Mouse (Mus musculus): Measurements from ENCODE around the gene Fetub.

DNA sequence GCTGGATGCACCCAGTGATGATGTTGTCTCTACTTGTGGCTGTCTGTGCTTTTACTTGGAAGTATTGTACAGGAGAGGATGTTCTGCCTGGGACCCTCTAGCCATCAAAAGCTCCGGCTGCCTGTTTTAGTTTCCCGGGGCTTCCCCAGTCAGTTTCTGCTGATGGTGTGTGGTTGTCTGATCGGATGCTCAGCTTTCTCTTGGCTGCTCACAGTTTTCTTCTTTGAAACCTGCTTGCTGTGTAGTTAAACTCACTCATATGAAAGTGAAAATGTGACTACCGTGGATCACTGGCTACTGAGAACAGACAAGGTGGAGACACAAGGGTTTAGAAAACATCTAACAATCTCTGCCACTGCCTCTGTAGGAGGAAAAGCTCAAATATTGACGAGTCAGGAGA lies 34.7 kb upstream of the Fetub start:
- no peak for TF ChIP-seq GATA1 (IDR thresholded peaks at IDR 0.05; ENCODE audit: low read length)
- TF ChIP-seq TAL1 (IDR thresholded peaks at IDR 0.05; ENCODE audit: low read length): no peak

Measured in erythroblast, embryonic 14.5 days (primary cell).